Mouse (Mus musculus) natural killer cell, adult 2 months (primary cell): ENCODE results near the gene Gpr107.

Experiments used
- DNase-seq, 2 experiments: peaks; one replicate each; pipeline ENCODE4 v3.0.0; 2022; ENCODE audit warnings: low spot score in 2 of 2

Gpr107 gene

DNA sequence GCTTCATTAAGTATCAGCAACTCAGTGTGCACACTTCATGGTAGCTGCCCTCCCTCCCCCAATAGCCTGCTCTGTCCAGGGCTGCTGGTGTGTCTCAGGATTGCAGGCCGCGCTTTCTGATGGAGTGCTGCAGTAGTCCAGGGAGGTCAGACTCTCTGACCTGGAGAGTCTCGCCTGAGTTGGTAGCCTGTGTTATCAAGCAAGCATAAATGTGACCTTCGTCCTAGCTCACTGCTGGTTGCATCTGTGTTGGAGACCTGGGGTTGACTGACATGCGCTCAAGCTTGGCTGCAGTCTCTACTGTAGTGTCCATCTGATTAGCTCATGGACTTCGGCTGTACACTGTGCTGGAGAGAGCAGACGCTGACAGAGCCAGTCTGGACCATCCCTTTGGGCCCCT is 49.7 kb downstream of the Gpr107 start:
- no peak for DNase-seq

DNA sequence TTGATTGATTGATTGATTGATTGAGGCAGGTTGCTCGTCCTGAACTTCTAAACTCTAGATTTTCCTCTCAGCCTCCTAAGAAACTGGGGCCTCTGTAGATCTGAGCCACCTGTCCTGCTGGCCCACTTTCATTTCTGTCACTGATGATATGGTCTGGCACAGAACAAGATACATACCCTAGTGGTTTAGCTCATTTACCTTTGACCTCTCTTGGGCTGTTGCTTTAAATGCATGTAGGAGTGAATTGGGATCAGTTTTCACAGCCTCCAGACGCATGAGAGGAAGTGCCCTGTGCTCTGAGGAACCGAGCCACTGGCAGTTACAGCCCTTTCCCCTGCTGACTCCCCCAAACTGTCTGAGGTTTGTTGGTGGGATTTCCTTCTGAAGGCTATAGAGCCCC is 50.2 kb downstream of the Gpr107 start:
- no peak for DNase-seq

DNA sequence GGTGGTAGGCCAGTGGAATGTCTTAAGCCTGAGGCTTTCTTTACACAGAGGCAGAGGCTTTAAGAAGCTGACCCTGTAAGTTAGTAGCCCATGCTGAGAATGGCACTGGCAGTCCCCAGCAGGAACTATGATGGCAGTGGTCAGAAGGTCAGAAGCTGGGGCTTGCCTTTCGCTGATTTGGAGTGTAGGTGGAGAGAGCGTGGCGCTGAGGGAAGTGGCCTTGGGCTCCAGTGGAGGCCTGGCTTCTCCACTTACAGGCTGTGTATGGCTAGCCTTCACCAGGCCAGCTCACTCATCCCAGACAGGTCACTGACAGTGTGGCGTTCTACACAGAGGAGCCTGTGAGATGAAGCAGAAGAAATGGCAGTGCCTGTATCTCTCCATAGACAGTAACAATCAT is 50.8 kb downstream of the Gpr107 start:
- no peak for DNase-seq

DNA sequence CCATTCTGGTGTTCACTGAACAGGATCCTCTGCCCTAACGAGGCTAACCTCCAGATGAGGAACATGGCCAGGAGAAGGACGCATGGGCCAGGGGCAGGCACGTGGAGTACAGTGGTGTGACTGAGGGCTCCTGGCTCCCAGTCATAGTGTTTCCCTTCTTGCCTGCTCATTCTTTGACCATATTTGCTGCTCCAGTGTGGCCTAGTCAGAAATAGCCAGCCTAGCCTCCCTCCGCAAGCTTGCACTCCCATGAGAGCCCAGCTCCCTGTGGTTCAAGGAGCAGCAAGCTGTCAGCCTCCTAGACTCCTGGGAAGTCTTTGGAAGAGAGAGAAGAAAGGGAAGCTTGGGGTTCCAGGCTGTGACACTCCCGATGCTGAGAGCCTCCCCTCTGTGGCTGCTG is 52.6 kb downstream of the Gpr107 start:
- DNase-seq = no peak

- DNase-seq = no peak
These were observed 54.1 kb downstream of the Gpr107 start for GRCm38 (mm10) chr2:31206211-31206610.

DNA sequence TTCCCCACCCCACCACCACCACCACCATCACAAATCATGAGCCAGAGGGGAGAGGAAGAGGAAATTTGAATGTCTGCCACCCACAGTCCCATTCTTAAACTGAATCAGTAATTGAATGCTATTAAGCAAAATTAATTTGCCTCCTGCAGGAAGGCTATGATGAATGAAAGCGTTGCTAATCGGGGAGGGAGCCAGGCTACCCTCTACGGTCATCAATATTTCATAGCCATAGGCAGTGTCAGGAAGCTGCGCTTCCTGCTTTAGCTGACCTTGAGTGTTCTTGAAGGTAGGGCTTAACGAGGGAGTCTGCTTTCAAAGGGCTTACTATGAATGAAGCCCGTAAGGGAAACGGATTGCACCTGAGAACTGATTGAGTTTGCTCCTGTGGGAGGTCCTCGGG is 54.8 kb downstream of the Gpr107 start:
- no peak for DNase-seq

GRCm38 (mm10) chr2:31208544-31209142 is 56.5 kb downstream of the Gpr107 start:
- no peak for DNase-seq

DNA sequence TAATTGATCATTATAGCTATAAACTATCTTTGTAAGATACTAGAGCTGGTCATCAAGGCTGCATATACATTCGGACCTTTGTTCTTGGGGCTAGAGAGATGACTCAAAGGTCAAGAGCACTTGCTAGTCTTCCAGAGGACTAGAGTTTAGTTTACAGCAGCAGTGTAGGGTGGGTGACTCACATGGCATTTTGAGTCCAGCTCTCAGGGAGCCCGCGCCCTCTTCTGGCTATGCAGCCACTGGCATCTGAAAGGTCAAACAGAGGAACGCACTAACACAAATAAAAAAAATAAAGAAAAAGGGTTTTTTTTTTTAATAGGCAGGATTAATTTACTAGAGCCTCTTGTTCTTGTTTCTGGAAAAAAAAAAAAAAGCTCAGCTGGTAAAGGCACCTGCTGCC is 57.4 kb downstream of the Gpr107 start:
- DNase-seq = peak in 1 of 2 experiments; percentile 15

DNA sequence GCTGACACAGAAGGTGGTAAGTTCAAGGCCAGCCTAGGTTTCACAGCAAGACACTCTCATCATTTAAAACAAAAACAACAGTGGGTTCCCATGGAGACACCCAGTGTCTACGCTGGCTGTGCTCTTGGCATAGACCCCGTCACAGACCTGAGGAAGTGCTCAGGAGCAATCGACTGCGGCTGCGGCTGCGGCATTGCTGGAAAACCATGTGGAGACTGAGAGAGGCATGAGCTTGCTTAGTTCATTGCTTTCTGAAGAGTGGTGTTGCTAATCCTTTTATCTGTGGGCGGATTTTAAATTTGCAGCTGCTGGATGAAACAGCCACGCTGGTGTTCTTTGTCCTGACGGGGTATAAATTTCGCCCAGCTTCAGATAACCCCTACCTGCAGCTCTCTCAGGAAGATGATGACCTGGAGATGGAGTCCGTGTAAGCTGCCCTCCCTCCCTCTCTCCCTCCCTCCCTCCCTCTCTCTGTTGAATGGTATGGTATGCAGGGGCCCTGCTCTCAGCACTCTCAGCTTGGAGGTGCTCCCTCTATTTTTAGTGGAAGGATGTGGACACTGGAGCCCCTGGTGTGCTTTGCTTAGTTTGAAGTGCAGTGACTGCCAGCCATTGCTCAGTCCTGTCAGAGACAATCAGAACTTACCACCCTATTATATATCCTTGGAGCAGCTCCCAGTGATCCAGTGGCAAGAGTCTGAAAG is 58.2 kb downstream of the Gpr107 start:
- DNase-seq = no peak

GRCm38 (mm10) chr2:31211204-31211603 is 59.1 kb downstream of the Gpr107 start:
- DNase-seq = no peak

DNA sequence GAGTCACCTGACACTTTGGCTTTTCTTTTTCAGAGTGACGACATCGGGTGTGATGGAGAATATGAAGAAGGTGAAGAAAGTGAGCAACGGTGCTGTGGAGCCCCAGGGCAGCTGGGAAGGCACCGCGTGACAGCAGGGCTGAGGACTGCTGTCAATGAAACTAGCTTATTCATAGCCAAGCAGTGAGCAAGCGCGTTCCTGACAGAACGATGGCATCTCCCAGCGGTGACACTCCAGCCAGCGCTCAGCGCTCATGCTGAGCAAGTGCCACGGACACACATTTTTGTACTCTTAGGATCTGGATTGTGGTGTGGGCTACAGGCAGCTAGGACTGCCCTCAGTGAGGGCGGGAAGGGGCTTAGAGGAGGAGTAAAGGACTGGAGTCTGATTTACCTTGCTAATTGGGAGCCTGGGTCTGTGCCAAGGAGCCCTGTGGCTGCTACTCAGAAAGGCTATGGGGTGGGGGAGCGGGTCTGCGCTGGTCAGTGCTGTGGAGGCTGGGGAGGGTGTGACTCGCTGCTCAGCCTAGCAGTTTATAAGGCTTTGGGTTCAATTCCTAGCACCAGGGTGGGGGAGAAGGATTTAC is 62.2 kb downstream of the Gpr107 start:
- DNase-seq = no peak

DNA sequence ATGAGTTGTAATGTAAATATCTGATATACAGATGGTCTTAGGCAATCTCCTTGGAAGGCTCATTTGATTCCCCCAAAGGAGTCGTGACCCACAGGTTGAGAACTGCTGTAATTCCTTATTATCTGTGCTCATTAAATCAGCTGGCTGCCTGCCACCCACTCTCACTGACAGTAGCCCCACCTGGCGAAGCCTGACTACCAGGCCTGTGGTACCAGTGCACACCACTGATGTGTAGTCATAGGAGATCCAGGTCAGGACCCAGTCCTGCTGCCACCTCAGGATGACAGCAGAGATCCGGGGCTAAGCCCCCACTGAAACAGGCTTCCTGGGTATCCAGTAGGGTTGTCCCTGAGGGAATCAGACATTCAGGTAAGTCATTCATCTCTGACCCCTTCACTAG is 66.5 kb downstream of the Gpr107 start:
- no peak for DNase-seq

DNA sequence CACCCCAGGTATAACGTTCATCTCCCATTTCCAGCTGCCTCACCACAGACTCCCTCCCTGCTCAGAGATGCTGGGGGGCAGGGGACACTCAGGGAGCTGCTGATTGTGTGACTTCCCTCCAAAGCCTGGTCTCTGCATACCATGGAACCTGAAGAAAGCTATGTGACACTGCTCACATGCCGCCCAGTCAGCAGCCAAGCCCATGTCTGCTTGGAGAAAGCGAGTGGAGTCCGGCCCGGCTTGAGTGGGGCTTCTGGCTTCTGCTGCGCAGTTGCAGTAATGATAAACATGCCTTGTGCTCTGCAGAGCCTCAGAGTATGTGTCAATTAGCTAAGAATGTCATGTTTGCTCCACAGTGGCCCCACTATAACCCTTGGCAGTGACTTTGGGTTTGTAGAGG is 67.4 kb downstream of the Gpr107 start:
- no peak for DNase-seq

DNA sequence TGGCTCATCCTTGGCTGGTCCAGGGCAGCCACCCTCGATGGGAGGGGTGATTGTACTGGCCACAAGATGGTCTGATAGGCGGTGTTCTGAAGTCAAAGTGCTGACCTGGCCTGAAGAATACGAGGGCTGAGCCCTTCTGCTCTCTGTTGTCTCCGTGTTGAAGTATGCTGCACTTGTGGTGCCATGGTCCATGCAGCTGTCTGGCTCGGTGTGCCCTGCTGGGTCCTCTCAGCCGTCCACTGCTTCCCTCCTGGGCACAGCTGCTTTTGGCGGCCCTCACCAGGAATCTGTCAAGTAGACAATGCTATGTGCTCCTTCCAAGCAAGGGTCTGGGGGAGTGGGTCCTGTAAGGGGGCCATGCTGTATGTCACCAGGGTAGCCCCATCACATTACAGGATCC is 68.7 kb downstream of the Gpr107 start:
- no peak for DNase-seq

- DNase-seq = no peak
These were observed 69.5 kb downstream of the Gpr107 start for GRCm38 (mm10) chr2:31221582-31221981.

- DNase-seq = no peak
These were observed 76.7 kb downstream of the Gpr107 start for GRCm38 (mm10) chr2:31228768-31229311.

DNA sequence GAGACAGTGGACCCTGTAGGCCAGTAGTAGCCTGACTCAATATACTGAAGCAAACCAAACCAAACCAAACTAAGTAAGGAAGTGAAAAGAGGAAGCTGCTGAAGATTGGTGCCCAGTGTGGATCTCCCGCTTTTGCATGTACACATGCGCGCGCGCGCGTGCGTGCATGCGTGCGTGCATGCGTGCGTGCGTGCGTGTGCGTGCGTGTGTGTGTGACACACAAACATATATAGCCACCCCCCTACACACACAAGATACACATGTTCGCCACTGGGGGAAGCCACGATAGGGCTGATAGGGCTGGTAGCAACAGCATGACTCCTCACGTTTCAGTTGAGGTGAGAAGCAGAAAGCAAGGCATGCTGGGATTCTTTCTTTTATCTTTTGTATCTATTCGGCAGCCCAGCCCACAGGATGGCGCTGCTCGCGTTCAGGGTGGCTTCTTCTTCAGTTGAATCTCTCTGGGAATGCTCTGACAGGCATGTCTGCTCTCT is 87.1 kb downstream of the Gpr107 start:
- DNase-seq = peak in 1 of 2 experiments; percentile 73

DNA sequence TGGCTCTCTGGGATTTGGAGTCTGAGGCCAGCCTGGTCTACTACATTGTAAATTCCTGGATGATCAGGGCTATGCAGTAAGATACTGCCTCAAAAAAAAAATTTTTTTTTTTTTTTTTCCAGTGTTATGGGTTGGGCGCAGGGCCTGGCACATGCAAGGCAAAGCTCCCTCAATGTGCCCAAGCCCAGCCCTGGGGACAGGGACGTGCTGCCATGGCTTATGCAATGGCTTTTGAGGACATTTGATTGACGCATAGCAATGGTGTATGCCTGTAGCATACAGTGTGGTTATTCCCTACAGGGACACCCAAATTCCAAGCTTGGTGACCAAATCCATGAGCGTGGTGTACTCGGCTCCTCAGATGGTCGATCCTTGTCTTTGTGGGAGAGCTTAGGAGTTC is 87.7 kb downstream of the Gpr107 start:
- no peak for DNase-seq

GRCm38 (mm10) chr2:31241639-31242038 is 89.5 kb downstream of the Gpr107 start:
- no peak for DNase-seq

DNA sequence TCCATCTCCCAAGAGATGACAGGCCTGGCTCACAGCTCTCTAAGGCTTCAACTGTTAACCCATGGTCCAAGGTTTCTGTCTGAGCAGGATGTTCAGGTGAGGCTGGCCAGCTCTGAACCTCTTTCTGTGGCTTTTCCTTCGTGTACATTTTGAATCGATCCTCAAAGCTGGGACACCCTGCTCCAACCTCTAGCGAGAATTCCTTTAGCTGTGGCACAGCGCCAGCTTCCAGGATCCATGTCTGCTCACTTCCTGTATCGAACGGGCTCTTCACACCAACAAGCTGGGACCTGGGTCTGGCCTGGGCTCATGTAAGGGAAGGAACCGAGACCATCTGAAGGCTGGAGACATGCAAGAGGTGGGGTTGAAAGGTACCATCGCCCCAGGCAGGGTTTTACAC is 92.1 kb downstream of the Gpr107 start:
- DNase-seq = no peak

- no peak for DNase-seq
These were observed 92.9 kb downstream of the Gpr107 start for GRCm38 (mm10) chr2:31245051-31245450.

GRCm38 (mm10) chr2:31245491-31246141 is 93.5 kb downstream of the Gpr107 start, which contains the start of gene Ncs1:
Gene Ncs1 (plus strand): TSS chr2:31245823.
- DNase-seq = peak in 1 of 2 experiments; percentile 28
